Mouse (Mus musculus) ES-E14 (cell line): ENCODE data around the gene Gm21149.
"Not testable (repeated sequence)": the region's sequence is repeated elsewhere in the genome, so short reads cannot be mapped to it uniquely, and the experiment has no call there.

Experiments
- CHD2 ChIP-seq: IDR thresholded peaks from 2 replicates; pipeline ENCODE4 v1.6.1; 2014; ENCODE audit warnings: mild to moderate bottlenecking, low read depth, low read length, inconsistent platforms
- HCFC1 ChIP-seq: IDR thresholded peaks from 2 replicates; pipeline ENCODE4 v1.6.1; 2012; ENCODE audit warnings: low read length, inconsistent platforms, borderline replicate concordance; ENCODE audit not compliant: insufficient read depth
- MAFK ChIP-seq: IDR thresholded peaks from 2 replicates; pipeline ENCODE4 v1.6.1; 2014; ENCODE audit warnings: mild to moderate bottlenecking, low read depth, low read length, inconsistent platforms; ENCODE audit not compliant: insufficient read depth
- ZC3H11A ChIP-seq: IDR thresholded peaks from 2 replicates; pipeline ENCODE4 v1.6.1; 2012; ENCODE audit warnings: low read depth, mild to moderate bottlenecking, inconsistent platforms, low read length, borderline replicate concordance
- ZNF384 ChIP-seq: IDR thresholded peaks from 2 replicates; pipeline ENCODE4 v1.6.1; 2012; ENCODE audit warnings: low read depth, low read length, inconsistent platforms

DNA sequence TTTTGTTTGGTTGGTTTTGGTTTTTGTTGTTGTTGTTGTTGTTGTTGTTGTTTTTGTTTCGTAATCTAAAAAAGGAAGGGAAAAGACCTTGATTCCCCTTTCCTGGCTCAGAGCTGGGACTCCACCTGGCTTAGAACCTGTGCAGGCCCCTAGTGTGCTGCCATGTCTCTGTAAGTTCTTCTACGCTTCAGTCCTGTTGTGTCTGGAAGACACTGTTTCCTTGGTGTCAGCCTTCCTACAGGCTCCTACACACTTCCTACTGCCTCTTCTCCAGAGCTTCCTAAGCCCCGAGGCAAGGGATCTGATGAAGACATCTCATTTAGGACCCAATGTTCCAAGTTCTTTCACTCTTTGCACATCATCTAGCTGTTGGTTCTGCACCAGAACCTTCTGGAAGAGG lies 22.0 kb upstream of the Gm21149 start:
- TF ChIP-seq HCFC1, ZC3H11A, ZNF384, MAFK, CHD2: not testable (repeated sequence)
